Mouse (Mus musculus): ENCODE measurements at regions not wholly inside any gene's neighbourhood (a gene's known extent, or its start where the extent isn't known, plus 50 kb on each side); places are given as distances from the start of the nearest gene placed in this dataset.

DNA sequence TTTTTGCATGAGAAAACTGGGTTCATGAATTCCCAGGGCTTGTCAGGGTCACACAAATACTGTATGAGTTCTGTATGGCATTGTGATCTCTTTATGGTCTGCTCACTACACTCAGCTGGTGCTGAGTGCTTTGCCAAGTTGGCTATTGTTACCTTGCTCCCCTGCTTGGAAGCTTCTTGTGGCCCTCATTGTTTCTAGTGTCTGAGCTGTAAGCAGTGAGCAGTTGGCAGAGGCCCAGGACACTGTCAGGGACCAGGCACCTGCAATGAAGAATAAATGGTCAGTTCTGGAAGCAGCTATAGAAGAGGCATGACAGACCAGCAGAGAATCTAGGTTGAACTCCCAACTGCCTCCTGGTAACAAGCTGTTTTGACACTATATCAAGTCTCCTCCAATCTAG lies 677.4 kb downstream of the Nedd1 start:
- no peak overlapping the region for H3K27ac ChIP-seq
- H3K9me3 ChIP-seq, result no peaks in the 10 kb centered on the region
- no peaks in the 10 kb centered on the region for H3K4me1 ChIP-seq
- no peaks in the 10 kb centered on the region for H3K36me3 ChIP-seq
- no peak for ATAC-seq (ENCODE audit: insufficient number of reproducible peaks, insufficient read depth, low FRiP score, low TSS enrichment, low read depth)
- H3K4me2 ChIP-seq, result no peak overlapping the region
- no peak overlapping the region for H3K4me3 ChIP-seq
- H3K27me3 ChIP-seq, result no peaks in the 10 kb centered on the region
- H3K9ac ChIP-seq, result no peak overlapping the region

DNA sequence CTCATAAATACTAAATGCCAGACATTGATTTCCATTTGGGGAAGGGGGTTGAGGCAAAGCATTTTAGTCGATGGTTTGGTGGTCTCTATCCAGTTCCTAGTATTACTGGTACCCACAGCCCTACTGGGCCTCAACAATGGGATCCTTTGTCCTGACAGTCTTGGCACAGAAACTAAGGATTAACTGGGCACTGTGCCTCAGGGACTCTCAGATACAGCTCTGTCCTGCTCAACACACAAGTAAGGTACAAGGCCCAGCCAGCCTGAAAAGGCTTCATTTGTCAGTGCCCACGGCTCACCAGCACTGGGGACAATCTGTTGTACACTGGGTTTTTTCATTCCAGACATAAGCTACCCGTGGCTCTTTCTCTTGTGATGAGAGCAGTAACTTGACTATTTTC lies 686.0 kb downstream of the Nedd1 start:
- Histone ChIP-seq H3K27ac (no peak overlapping the region), H3K9ac (no peak overlapping the region), H3K4me1 (no peaks in the 10 kb centered on the region), H3K4me2 (no peak overlapping the region), H3K27me3 (no peaks in the 10 kb centered on the region), H3K4me3 (no peak overlapping the region), H3K9me3 (no peaks in the 10 kb centered on the region), H3K36me3 (no peaks in the 10 kb centered on the region)
- 24% methylated on average over 3 of the region's 3 CpGs for WGBS
- ATAC-seq (ENCODE audit: insufficient number of reproducible peaks, insufficient read depth, low FRiP score, low TSS enrichment, low read depth), result no peak

DNA sequence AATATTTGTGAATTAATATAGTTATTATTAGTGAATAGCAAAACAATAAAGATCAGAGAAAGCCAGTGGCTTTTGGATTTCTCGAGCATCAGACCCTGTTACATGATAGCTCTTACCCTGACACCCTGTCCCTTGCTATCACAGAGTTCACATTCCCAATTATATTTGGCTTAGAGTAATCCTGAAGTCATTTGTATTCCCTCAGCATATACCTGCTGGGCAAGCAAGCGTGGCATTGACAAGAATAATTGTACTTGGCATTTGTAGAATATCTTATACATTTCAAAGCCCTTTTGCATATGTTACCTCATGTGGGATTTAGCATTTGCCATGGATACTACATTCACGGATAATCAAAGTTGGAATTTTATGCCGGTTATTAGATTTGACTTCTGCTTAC lies 692.0 kb downstream of the Nedd1 start:
- 66% methylated on average over 4 of the region's 4 CpGs for WGBS
- no peak overlapping the region for H3K4me2 ChIP-seq
- no peak overlapping the region for H3K4me3 ChIP-seq
- no peaks in the 10 kb centered on the region for H3K27me3 ChIP-seq
- no peaks in the 10 kb centered on the region for H3K36me3 ChIP-seq
- H3K9me3 ChIP-seq, result no peaks in the 10 kb centered on the region
- H3K9ac ChIP-seq, result no peak overlapping the region
- H3K4me1 ChIP-seq, result no peaks in the 10 kb centered on the region
- H3K27ac ChIP-seq, result no peak overlapping the region
- ATAC-seq (ENCODE audit: insufficient number of reproducible peaks, insufficient read depth, low FRiP score, low TSS enrichment, low read depth), result no peak

DNA sequence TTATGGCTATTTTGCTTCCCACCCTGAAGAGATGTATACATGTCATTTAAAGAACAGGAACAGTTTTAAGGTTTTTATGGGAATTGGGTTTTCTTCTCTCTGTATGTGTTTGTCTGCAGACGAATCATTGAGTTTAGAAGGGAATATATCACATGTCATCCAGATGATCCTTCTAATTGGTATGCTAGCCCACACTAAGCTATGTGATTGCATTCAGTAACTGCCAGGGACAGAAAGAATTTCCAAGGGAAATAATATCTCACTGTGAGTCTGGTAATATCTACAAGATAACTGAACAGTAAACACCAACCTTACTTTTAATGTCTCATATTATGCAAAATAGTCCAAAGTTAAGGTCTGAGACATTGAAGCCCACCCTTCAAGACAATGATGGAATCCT lies 698.0 kb downstream of the Nedd1 start:
- Histone ChIP-seq H3K4me2 (no peak overlapping the region), H3K27ac (no peak overlapping the region), H3K9ac (no peak overlapping the region), H3K4me1 (no peaks in the 10 kb centered on the region), H3K27me3 (no peaks in the 10 kb centered on the region), H3K36me3 (no peaks in the 10 kb centered on the region), H3K9me3 (no peaks in the 10 kb centered on the region), H3K4me3 (no peak overlapping the region)
- 46% methylated on average over 1 of the region's 1 CpGs for WGBS
- no peak for ATAC-seq (ENCODE audit: insufficient number of reproducible peaks, insufficient read depth, low FRiP score, low TSS enrichment, low read depth)

DNA sequence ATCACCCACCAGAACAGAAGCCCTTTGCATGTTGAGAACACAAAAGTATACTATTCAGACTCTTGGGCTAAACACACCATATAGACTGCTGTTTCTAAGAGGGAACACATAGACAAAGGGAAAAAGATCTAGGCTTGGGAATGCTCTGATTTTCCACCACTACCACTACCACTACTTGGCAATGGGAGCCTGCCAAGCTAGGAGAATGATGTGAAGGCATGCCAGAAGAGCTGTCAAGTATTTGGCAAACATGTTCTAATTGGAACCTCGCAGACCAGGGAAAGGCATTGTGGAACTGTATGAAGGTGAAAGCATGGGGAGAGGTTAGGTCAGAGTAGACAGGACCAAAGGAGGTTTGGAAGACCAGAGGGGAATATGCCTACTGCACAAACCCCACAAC lies 701.2 kb downstream of the Nedd1 start:
- 84% methylated on average over 1 of the region's 1 CpGs for WGBS
- no peak for ATAC-seq (ENCODE audit: insufficient number of reproducible peaks, insufficient read depth, low FRiP score, low TSS enrichment, low read depth)
- no peak overlapping the region for H3K27ac ChIP-seq
- no peak overlapping the region for H3K4me2 ChIP-seq
- H3K9me3 ChIP-seq, result no peaks in the 10 kb centered on the region
- no peak overlapping the region for H3K9ac ChIP-seq
- H3K4me3 ChIP-seq, result no peak overlapping the region
- H3K4me1 ChIP-seq, result no peaks in the 10 kb centered on the region
- no peaks in the 10 kb centered on the region for H3K36me3 ChIP-seq
- H3K27me3 ChIP-seq, result no peaks in the 10 kb centered on the region

DNA sequence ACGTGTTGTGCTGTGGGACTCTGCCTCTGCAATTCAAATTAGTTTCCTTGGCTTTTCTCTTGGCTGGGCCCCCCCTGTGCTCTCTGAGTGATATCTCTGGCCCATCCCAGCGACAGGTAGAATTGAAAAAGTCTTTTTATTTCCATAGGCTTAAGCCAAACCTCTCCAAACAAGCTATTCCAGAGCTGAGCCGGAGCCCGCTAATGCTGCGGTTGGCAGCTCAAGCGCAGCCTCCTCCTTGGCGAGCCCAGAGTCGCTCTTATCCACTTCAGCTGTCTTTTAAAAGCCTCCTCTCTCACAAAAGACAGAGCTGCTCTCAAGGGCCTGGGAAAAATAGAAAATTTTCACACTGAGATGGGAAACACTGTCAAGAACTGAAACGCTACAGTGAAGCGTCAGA lies 712.7 kb downstream of the Nedd1 start:
- Histone ChIP-seq H3K36me3 (no peaks in the 10 kb centered on the region), H3K4me3 (no peak overlapping the region), H3K4me1 (no peaks in the 10 kb centered on the region), H3K4me2 (no peak overlapping the region), H3K9me3 (no peaks in the 10 kb centered on the region), H3K27me3 (no peaks in the 10 kb centered on the region), H3K9ac (no peak overlapping the region), H3K27ac (no peak overlapping the region)
- 35% methylated on average over 10 of the region's 10 CpGs for WGBS
- ATAC-seq (ENCODE audit: insufficient number of reproducible peaks, insufficient read depth, low FRiP score, low TSS enrichment, low read depth), result no peak

DNA sequence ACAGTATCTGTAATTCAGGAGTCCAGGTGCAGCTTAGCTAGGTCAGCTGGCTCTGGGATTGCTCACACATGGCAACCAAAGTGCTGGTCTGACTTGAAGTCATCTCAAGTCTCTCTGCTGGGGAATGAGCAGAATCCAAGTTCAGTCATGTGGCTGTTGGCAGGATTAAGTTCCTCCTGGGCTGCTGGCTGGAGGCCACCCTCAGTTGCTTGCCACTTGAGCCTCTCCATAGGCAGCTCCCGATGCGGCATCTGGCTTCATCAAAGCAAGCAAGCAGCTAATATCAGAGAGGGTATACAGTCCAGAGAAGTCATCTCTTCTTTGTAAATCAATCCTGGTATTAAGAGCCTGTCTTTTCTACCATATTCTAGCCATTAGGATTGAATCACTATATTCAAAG lies 714.3 kb downstream of the Nedd1 start:
- Histone ChIP-seq H3K9ac (no peak overlapping the region), H3K4me3 (no peak overlapping the region), H3K4me2 (no peak overlapping the region), H3K4me1 (no peaks in the 10 kb centered on the region), H3K27me3 (no peaks in the 10 kb centered on the region), H3K36me3 (no peaks in the 10 kb centered on the region), H3K27ac (no peak overlapping the region), H3K9me3 (no peaks in the 10 kb centered on the region)
- WGBS, result 75% methylated on average over 2 of the region's 2 CpGs
- no peak for ATAC-seq (ENCODE audit: insufficient number of reproducible peaks, insufficient read depth, low FRiP score, low TSS enrichment, low read depth)

DNA sequence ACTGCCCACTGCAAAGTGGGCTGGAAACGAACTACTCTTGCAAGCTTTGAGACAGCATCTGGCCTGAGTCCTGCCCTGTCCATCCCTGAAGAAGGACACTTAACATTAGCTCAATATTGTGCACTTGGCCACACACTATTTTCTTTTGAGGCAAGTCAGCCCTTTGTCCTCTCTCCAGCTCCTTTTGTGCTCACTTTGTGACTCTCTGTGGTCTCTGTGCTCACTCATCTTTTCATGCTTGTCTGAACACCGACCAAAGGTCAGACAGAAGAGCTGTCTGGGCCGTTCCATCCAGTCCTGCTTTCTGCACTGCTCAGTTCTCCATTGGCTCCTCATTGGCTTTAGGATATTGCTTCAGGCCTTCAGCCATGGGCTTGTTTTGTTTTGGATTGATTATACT lies 715.8 kb downstream of the Nedd1 start:
- H3K27me3 ChIP-seq, result no peaks in the 10 kb centered on the region
- no peaks in the 10 kb centered on the region for H3K9me3 ChIP-seq
- no peak for ATAC-seq (ENCODE audit: insufficient number of reproducible peaks, insufficient read depth, low FRiP score, low TSS enrichment, low read depth)
- no peaks in the 10 kb centered on the region for H3K36me3 ChIP-seq
- no peak overlapping the region for H3K4me3 ChIP-seq
- no peaks in the 10 kb centered on the region for H3K4me1 ChIP-seq
- WGBS, result 65% methylated on average over 3 of the region's 3 CpGs
- no peak overlapping the region for H3K9ac ChIP-seq
- no peak overlapping the region for H3K4me2 ChIP-seq
- no peak overlapping the region for H3K27ac ChIP-seq

DNA sequence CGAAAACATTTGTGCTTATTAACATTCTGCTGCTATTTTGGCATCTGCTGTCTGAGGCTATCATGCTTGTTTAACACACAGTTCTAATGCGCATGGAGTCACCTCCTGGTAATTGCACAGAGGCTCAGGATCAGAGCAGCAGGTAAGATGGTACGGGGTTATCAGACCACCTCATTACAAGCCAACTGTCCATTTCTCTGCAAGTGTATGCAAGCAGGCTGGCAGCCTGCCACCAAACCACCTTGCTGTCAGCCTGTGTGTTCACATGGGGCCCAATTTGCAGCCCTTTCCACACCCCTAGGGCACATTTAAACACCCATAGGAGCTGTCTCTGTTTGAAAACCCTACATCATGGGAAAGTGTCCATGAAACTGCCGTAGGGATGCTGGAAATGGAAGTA lies 731.2 kb downstream of the Nedd1 start:
- no peaks in the 10 kb centered on the region for H3K9me3 ChIP-seq
- WGBS, result 69% methylated on average over 4 of the region's 4 CpGs
- no peak overlapping the region for H3K4me3 ChIP-seq
- no peak overlapping the region for H3K4me2 ChIP-seq
- no peak overlapping the region for H3K27ac ChIP-seq
- no peak for ATAC-seq (ENCODE audit: insufficient number of reproducible peaks, insufficient read depth, low FRiP score, low TSS enrichment, low read depth)
- no peaks in the 10 kb centered on the region for H3K27me3 ChIP-seq
- H3K36me3 ChIP-seq, result no peaks in the 10 kb centered on the region
- no peak overlapping the region for H3K9ac ChIP-seq
- H3K4me1 ChIP-seq, result 0 out of 2 replicates have a peak, but pooled peaks cover 4% of the 10 kb centered on the region

DNA sequence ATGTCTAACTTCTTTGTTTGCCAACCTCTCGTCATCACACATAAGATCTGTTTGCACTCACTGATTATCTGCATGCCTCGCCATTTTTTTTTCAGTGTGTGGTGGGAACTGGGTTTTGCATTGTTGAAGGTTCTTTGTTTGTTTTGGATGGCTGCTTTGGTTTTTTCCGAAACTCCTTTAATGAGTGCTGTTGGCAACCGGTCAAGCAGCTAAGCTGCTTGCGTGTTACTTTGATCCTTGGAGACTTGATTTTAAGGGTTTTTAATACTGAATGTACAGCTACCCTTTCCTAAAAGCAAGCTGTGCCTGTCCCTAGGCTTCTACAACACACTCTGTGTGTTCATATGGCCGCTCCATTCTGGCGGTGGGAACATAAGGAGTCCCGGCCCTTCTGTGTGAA lies 733.9 kb downstream of the Nedd1 start:
- H3K27me3 ChIP-seq, result no peaks in the 10 kb centered on the region
- no peak overlapping the region for H3K27ac ChIP-seq
- H3K4me2 ChIP-seq, result no peak overlapping the region
- no peak for ATAC-seq (ENCODE audit: insufficient number of reproducible peaks, insufficient read depth, low FRiP score, low TSS enrichment, low read depth)
- 74% methylated on average over 8 of the region's 8 CpGs for WGBS
- H3K9me3 ChIP-seq, result no peaks in the 10 kb centered on the region
- H3K36me3 ChIP-seq, result no peaks in the 10 kb centered on the region
- H3K9ac ChIP-seq, result no peak overlapping the region
- 0 out of 2 replicates have a peak, but pooled peaks cover 4% of the 10 kb centered on the region for H3K4me1 ChIP-seq
- no peak overlapping the region for H3K4me3 ChIP-seq

DNA sequence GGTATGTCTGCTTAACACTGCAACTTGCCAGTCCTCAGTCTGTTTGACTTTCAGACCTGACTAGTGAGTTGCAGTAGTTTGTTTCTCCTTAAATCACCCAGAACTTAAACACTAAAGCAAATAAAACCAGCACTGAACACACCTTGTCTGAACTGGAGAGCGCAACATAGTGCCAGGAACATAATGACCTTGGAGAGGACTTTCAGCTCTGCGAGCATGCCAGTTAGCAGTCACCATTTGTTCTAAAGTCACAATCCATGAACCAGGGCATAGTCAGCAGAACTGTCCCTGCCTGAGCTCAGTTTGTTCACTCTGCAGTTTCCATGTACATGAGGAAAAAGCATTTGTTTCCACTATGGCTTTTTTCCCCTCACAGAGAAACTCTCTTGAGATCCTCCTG lies 742.4 kb downstream of the Nedd1 start:
- Histone ChIP-seq H3K9ac (no peak overlapping the region), H3K36me3 (no peaks in the 10 kb centered on the region), H3K27me3 (no peaks in the 10 kb centered on the region), H3K27ac (no peak overlapping the region), H3K9me3 (no peaks in the 10 kb centered on the region), H3K4me3 (no peak overlapping the region), H3K4me2 (no peak overlapping the region), H3K4me1 (no peaks in the 10 kb centered on the region)
- no peak for ATAC-seq (ENCODE audit: insufficient number of reproducible peaks, insufficient read depth, low FRiP score, low TSS enrichment, low read depth)
- WGBS, result 92% methylated on average over 2 of the region's 2 CpGs

DNA sequence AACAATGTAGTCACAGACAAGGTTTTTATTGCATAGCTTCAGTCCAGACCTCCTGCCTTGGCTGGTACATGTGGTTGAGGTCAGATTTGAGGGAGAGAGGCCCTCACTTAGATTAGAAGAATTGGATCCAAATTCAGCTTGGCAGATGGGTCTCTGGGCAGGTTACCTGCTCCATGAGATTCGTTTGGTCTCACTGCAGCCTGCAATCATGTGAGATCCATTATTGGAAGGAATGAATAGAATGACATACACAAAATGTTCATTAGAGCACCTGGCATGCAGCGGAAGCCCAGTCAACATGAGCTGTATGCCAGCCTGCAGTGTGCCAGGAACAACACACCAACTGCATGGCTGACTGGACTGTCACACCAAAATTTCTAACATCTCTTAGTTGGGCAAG lies 750.3 kb downstream of the Nedd1 start:
- Histone ChIP-seq H3K4me3 (no peak overlapping the region), H3K9me3 (no peaks in the 10 kb centered on the region), H3K4me2 (no peak overlapping the region), H3K27me3 (no peaks in the 10 kb centered on the region), H3K9ac (no peak overlapping the region), H3K27ac (no peak overlapping the region), H3K4me1 (no peaks in the 10 kb centered on the region), H3K36me3 (no peaks in the 10 kb centered on the region)
- no peak for ATAC-seq (ENCODE audit: insufficient number of reproducible peaks, insufficient read depth, low FRiP score, low TSS enrichment, low read depth)
- 83% methylated on average over 2 of the region's 2 CpGs for WGBS
